Mouse (Mus musculus): ENCODE results near the gene Zfp541. TPM values are rescaled to one million over a fixed set of nuclear protein-coding genes. Genes with fewer than 3 reads are reported as not detected.

Gene Zfp541
- total RNA-seq, 1 experiment from 2014 or later: not detected

DNA sequence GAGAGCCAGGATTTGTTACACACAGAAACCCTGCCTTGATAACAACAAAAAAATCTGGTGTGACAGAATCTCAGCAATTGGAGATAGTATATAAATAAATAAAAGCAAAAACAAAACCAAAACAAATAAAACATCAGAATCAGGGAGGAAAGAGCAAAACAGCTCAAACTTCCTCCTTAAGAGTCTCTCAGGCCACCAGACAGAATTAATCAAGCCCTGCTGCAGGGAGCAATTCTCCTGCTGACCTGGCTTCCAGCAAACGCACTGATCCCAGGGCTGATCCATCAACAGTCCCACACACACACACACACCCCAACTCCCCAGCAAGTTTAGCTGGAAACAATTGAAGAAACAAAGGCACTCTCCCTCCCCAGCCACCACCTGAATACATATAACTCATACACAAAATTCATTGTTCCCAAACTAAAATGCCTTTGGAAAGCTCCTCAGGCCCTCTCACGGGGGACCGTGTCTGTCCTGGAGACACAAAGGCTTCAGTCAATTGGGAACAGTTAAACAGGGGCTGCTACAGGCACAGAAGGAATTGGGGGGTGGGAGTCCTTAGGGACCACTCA, 17.7 kb upstream of the Zfp541 start:
- ATAC-seq (replicated peaks; ENCODE audit: low read depth, poor library complexity, severe bottlenecking): no peak

DNA sequence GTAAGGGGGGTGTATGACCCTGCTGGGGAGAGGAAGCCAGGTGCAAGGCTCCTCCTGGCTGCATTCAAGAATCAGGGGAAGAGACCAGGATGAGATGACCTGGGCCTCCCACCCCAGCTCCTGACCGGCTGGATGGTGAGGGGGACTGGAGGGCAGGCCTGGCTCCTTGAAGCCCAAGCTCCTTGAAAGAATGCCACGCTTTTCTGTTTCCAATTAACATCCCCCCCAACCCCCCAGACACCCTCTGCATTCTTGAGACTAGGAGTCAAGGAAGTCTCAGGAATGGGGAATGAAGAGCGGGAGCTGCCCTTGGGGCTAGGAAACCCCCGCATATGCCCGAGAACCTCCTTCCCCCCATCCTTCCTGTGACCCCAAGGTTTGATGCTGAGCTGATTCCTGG, 17.1 kb upstream of the Zfp541 start:
- ATAC-seq (replicated peaks; ENCODE audit: low read depth, poor library complexity, severe bottlenecking): no peak

DNA sequence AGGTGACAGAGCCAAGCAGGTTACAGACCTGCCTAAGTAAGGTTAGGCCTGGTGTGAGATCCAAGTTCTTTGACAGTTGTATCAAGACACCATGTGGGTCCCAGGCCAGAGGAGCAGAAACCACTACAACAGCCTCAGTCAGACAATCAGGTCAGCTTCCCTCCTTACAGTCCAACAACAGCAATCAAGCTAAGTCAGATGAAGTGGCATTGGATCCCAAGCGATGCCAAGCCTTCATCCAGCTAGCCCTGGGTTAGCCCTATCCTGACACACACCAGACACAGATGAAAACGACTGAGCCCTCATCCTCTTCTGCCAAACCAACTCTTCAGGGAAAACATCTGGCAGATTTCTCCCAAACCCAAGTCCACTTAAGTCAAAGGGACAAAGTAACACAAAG, 16.1 kb upstream of the Zfp541 start:
- no peak for ATAC-seq (replicated peaks; ENCODE audit: low read depth, poor library complexity, severe bottlenecking)

DNA sequence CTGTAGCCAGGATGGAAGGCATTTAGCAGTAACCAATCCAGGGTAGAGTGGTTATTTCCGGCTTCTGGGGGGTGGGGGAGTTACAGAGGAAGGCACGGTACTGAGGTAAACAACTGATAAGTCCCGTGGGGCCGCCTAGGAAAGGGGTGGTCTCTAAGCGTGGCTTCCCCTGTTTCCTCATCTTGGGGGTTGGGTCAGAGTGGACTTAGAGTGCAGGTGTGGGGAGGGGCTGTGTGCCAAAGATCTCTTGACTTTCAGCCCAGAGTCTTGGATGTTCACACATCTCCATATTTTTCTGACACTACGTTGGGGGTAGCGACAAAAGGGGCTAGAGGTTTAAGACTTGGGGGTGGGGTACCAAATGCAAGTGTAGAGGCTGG, 15.5 kb upstream of the Zfp541 start:
- peak; percentile 38 for ATAC-seq (replicated peaks; ENCODE audit: low read depth, poor library complexity, severe bottlenecking)

DNA sequence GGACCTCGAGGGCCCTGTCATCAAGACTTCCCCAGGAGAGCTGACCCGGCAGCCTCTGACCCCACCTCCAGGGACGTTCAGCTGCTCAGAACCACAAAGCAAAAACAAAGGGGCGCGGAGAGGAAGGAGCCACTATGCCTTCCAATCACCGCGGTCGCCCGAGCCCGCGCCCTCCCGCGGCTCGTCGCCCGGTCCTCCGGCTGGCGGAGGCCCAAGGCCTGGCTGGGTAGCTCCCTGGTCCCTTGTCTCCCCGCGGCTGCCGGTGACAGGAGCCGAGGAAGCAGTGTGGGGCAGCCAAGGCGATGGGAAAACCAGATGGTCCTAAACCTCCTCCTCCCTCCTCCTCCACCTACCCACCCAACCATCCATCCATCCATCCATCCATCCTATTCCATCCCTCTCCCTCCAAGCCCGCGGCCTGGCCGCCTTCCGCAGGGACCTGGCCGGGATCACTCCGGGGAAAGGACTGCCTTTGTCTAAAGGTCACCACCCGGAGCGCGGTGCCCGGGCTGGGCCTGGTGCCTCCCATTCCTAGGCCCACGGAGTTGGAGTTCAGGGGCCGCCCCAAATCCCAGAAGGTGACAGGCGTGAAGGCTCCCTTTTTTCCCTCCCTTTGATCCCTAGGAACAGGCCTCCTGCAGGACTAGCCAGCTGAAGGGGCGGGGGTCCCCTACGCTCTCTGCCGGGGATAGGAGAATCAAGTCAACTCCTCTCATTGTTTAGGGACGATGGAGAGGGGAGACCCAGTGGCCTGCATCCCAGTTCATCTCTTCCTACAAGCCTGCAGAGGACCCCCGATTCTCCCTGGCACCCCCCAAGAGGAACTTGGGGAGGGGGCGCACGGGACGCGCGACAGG, 14.9 kb upstream of the Zfp541 start:
- ATAC-seq (replicated peaks; ENCODE audit: low read depth, poor library complexity, severe bottlenecking): peak; percentile 47

DNA sequence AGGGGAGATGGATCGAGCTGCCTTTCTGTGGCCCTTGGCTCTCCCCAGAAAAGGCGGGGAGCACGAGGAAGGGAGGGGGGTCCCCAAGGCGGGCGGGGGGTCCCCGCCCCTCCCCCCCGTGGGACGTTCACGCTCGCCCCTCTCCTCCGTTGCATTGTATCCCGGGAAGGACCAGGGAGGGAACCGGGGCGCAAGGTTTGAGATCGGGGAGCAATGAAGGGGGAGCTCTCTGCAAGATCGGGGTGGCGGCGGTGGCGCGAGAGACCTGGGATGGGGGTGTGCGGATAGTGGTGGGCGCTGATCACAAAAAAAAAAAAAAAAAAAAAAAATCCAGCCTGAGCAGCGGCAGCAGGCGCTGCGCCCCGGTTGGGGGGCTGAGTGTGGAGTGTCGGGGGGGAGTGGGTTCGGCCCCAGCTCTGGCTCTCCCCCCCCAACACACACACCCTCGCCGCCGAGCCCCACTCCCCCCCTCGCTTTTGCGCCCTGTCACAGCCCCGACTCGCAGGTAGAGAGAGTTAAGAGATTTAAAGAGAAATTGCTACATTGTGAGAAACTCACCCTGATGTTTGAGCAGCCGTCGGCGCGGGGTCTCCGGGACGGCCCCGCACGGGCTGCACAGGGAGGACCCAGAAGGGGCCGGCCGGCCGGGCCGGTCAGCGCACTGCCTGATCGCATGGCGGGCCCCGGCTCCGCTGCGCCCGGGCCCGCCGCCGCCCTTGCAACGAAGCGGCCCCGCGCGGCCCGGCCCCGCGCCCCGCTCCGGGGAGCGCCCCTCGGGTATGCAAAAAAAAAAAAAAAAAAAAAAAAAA, 14.1 kb upstream of the Zfp541 start, which contains the start of gene Bicra:
Bicra (minus strand) TSS at position 584 of the 809 bp plus-strand sequence.
- 0 out of 2 replicates have a peak, but pooled peaks have one; percentile 3 for ATAC-seq (replicated peaks; ENCODE audit: low read depth, poor library complexity, severe bottlenecking)

DNA sequence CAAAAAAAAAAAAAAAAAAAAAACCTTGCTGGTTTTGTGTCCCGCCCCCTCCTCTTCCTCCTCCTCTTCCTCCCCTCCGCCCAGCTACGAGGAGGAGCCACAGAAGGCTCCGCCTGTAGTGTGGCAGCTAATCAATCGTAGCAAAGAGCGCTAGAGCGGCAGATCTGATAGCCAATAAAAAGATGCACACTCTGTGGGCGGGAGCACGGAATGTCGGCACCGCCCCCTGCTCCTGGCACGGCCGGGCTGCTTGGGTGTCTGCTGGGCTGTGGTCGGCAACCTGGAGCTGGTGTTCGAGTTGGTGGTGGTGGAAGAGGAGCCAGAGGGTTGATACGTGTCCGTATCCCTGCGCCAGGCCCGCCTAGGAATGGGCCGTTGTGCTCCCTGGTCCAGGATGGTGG, 13.4 kb upstream of the Zfp541 start:
- peak; percentile 61 for ATAC-seq (replicated peaks; ENCODE audit: low read depth, poor library complexity, severe bottlenecking)

DNA sequence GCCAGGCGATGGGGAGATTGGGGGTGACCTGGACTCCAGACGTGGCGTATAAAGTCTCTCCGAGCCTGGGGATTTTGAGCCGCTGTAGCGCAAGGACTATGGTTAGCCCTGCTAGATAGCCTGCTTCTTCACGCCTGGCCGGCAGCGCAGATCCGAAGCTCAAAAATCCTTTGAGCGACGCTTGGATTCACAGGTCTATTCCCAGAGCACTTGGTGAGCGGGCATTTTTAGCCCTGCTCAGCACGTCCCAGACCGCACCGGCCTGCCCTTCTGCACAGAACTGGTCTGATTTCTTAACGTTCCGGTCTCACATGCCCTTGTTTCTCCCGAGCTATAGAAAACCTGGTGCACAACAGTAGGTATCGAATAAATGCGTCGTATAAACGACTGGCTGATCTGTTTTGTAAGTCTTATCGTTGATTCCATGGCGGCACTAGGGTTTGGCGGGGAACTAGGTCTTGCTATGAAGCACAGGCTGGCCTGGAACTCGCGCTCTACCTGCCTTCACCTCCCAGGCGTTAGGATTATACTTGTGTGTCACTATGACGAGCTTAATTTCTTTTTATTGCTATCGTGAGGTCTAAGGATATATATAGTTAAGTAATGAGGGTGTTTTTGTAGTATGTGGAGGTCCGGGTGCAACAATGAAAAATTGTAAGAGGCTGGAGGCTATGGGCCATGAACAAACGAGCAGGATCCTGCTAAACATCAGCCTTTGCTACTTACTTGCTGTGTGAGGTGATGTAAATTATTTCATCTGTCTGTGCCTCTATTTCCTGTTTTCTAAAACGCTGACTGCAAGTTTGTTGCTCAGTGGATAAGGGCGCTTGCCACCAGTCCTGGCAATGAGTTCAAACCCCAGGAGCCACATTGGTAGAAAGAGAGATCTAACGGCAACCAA, 12.7 kb upstream of the Zfp541 start:
- no peak for ATAC-seq (replicated peaks; ENCODE audit: low read depth, poor library complexity, severe bottlenecking)

DNA sequence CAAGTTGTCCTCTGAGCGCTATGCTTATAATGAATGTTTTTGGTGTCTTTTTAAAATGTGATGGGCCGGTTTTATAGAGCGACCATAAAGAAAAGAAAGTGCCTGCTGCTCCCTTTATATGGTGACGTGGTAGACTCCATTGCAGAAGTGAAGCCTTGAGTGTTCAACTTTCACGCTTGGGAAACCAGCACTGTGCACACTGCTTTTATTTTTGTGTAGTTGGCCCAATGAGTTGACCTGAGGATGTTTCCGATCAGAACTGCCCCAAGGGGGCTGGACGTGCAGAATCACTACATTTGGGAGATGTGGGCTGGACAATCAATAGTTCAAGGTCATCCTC, 12.1 kb upstream of the Zfp541 start:
- ATAC-seq (replicated peaks; ENCODE audit: low read depth, poor library complexity, severe bottlenecking): no peak

DNA sequence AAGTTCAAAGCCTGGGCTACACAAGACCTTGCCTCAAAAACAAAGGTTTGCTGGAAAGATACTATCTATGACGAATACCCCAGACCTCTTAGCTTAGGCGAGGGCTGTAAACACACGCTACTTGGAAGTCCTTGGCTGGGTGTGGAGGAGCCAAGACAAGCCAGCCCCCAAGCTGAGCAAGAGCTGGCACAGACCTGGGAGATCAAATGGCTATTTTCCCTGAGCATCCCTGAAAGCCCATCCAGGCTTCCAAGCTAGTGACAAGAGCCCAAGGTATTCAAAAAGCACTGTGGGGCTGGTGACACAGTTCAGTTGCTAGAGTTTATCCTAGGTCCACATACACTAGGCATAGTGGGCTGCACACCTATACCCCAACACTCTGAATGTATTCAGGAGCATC, 11.0 kb upstream of the Zfp541 start:
- no peak for ATAC-seq (replicated peaks; ENCODE audit: low read depth, poor library complexity, severe bottlenecking)

DNA sequence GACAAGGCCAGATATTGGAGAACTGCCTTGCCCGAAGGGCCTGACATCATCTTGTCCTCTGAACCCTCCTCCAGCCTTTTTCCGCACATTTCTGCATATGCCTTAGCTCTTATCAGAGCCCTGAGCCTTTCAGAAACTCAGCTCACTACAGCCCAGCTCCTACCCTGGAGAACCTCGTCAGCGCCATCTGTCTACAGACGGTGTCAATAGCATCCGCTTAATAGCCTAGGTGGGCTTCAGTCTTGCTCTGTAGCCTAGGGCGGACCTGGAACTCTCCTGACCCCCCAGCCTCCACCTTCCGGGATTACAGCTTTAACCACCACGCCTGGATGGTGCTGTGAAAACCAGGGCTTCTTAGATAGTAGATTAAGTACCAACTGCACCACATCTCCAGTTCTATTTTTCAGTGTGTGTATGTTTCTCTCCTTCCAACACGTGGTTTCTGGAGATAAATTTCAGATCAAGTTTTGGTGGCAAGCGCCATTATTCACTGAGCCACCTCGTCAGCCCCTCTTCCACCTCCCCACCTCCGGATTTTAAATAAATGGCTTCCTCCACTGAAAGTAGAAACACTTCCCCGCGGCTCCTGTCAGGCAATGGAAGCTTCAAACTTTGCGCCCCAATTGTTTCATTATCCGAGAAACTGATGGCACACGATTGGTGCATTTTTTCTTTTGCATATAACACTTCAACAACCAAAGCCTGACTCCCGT, 9.6 kb upstream of the Zfp541 start:
- ATAC-seq (replicated peaks; ENCODE audit: low read depth, poor library complexity, severe bottlenecking): peak; percentile 39

DNA sequence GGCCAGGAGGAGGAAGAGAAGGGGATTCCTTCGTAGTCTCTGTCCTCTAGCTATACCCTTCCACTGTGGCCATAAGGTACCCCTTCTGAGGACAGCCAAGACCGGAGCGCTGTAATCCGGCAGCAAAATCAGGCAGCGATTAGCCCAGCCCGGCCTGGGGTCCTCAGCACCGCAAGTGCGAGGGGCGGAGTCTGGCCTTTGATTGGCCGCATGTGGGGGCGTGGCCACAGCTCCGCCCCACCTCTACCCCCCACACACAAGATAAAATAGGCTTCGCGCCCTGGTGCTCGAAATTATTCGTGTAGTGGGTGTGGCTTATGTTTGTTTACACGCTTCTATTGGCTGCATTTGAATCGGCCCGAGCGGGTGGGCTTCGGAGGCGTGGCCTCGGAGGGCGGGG, 8.9 kb upstream of the Zfp541 start:
- ATAC-seq (replicated peaks; ENCODE audit: low read depth, poor library complexity, severe bottlenecking): peak; percentile 65

DNA sequence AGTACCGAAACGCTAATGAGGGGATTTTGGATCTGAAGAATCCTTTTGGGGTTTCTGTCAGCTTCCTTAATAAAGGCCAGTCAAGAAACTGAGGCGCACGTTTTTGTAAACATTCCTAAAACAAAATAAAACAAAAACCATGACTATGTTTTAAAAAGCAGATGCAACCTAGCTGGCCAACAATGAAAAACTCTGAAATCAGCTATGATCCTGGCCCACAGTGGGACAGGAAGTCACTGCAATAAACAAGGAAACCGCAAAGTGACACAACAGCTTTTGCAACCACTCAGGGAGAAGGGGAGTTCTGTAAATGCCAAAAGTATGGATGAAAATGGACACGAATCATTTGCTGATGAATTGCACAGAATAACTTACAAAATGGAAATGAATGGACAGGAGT, 8.5 kb upstream of the Zfp541 start:
- ATAC-seq (replicated peaks; ENCODE audit: low read depth, poor library complexity, severe bottlenecking): peak; percentile 22; the same call in 1 of the 2 replicates

DNA sequence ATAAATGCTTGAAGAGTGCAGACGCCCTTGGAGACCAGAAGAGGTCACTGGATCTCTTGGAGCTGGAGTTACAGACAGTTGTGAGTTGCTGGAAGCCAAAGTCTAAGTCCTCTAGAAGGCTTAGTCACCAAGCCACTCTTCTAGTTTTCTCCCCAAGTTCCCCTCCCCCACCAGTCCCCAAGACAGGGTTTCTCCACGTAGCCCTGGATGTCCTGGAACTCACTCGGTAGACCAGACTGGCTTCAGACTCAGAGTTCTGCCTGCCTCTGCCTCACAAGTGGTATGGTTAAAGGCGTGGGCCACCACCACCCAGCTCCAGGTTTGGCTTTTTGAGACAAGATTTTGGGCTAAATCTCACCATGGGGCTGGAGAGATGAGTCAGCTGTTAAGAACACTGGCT, 6.6 kb upstream of the Zfp541 start:
- ATAC-seq (replicated peaks; ENCODE audit: low read depth, poor library complexity, severe bottlenecking): no peak

DNA sequence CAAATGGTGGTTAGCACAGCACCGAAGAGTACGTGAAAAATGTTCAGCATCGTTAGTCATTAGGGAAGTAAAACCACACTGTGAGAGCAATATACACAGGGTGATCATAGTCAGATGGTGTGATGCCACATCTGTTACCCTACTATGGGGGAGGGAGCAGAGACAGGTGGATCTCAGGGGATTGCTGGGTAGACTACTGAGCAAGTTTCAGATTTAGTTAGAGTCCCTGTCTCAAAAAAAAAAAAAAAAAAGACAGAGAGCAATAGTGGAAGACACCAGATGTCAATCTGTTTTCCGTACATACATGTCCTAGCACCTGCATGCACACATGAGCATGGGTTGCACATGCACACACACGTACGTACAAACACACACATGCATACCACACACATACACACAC, 5.9 kb upstream of the Zfp541 start:
- no peak for ATAC-seq (replicated peaks; ENCODE audit: low read depth, poor library complexity, severe bottlenecking)

DNA sequence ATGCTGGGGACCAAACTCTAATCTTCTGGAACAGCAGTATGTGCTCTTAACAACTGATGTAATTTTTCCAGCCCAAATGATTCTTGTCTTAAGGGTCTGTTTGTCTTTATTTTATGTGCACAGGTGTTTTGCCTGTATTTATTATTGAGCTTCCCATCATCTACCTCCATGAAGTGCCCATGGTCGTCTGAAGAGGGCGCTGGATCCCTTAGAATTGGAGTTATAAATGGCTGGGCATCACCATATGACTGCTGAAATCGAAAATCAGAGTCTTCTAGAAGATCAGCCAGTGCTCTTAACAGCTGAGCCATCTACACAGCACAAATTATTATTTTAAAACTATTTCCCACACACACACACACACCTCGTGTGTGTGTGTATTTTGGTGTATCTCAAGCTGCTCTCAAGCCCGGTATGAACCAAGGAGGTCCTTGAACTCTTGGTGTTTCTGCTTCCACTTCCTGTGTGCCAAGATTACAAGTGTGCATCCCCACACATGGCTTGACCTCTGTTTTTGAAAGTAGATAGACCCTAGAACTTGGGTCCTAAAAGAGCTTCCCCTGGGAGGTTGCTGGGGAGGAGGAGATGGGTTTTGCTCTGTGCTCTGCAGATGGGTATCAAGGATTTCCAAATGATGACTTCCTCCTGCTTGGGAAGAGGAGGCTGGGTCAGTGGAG, 5.0 kb upstream of the Zfp541 start:
- no peak for ATAC-seq (replicated peaks; ENCODE audit: low read depth, poor library complexity, severe bottlenecking)

DNA sequence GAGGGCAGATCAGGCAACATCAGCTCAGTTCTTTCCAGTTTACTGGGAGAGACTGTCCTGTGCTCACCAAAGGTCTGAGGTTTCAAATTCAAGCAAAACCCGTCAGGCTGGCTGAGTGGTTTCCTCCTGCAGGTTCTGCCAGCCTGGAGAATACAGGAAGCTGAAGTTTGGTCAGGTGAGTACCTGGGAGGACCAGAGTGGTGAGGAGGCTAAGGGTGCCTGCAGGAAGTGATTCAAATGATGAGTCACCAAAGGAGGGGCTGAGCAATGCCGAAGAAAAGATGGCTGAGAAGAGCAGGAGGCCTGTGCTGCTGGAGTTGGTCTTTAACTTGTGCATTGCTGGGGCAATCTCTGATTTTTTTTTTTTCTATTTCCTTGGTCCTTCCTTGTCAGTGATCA, 4.5 kb upstream of the Zfp541 start:
- no peak for ATAC-seq (replicated peaks; ENCODE audit: low read depth, poor library complexity, severe bottlenecking)

DNA sequence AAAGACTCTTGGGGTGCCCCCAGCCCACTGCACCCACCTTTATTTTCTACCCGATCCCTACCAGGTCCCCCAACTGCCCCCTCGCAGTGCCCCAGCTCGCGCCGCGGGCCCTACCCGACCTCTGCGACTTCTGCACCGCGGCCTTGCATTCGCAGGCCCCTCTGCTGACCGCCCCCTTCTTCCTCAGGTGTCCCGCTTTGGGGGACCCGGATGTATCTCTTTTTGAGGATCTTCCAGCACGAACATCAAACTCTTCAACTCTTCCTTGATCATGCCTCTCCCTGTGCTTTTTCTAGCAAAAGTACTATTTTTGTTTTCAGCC, 446 bp downstream of the Zfp541 start:
- ATAC-seq (replicated peaks; ENCODE audit: low read depth, poor library complexity, severe bottlenecking): no peak

DNA sequence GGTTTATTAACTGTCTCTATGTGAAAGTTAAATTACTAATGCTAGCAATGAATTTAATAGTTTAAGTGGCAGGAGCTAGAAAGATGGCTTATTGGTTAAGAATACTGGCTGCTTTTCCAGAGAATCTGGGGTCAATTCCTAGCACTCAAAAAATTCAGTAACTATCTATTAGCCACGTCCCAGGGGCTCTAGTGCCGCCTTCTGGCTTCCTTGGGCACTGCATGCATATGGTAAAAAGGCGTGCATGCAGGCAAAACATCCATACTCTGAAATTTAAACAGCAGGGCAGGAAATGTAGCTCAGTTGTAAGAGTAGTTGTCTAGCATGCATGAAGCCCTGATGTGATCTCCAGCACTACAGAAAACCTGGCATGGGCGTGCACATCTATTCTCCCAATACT, 1.9 kb downstream of the Zfp541 start:
- no peak for ATAC-seq (replicated peaks; ENCODE audit: low read depth, poor library complexity, severe bottlenecking)
